In genomic region chr11:90687460-90688416, GRCm38 (mm10) we compare ENCODE assay signal across 8 mouse cellular contexts. TPM values are rescaled to one million over a fixed set of nuclear protein-coding genes. Genes with fewer than 3 reads are reported as not detected.
DNase-seq lines count a peak whose midpoint lies in the region; ATAC-seq lines count a peak whose summit lies in the region.

TSS of gene Tom1l1 (minus strand) at chr11:90688366.

- no peaks in the 10 kb centered on the region for H3K27me3 ChIP-seq in intestine, embryonic 15.5 days (replicated peaks)

- H3K4me2 ChIP-seq in intestine, embryonic 15.5 days (replicated peaks), result peak within 1 kb of the TSS; percentile 84

- peak; percentile 90 for DNase-seq in adrenal gland, postnatal 14 days
- peak; percentile 61 for DNase-seq in embryo, embryonic 11.5 days (ENCODE audit: low read depth, low spot score)
- DNase-seq in gastrocnemius, postnatal 25 days, result peak; percentile 83
- DNase-seq in left cerebral cortex, adult 9 months (ENCODE audit: low spot score in 2 of 2), result peak; percentile 56 to 82
- peak; percentile 88 for DNase-seq in right cerebral cortex, postnatal 25 days

- 5% methylated on average over 47 of the region's 47 CpGs for WGBS in intestine, embryonic 15.5 days
- 9% methylated on average over 47 of the region's 47 CpGs for WGBS in macrophage (ENCODE audit: missing documents)

- H3K27ac ChIP-seq in intestine, embryonic 15.5 days, result peak within 1 kb of the TSS; percentile 34
- no peak within 1 kb of the TSS for H3K27ac ChIP-seq in macrophage

- peak within 1 kb of the TSS; percentile 66 for H3K9ac ChIP-seq in intestine, embryonic 15.5 days

- 0 out of 2 replicates have a peak, but pooled peaks cover 3% of the 10 kb centered on the region for H3K36me3 ChIP-seq in intestine, embryonic 15.5 days
- no peaks in the 10 kb centered on the region for H3K36me3 ChIP-seq in macrophage (ENCODE audit: inconsistent target)

- peak; percentile 97 for ATAC-seq in intestine, embryonic 15.5 days
- no peak for ATAC-seq in inflammation-experienced regulatory T-cells, adult 6 months

- H3K9me3 ChIP-seq in intestine, embryonic 15.5 days, result no peaks in the 10 kb centered on the region

- H3K4me1 ChIP-seq in intestine, embryonic 15.5 days (replicated peaks), result 0 out of 2 replicates have a peak, but pooled peaks cover 5% of the 10 kb centered on the region

- H3K4me3 ChIP-seq in intestine, embryonic 15.5 days (replicated peaks), result peak within 1 kb of the TSS; percentile 64
- peak within 1 kb of the TSS; percentile 47 for H3K4me3 ChIP-seq in macrophage (ENCODE audit: inconsistent target)

- H3K79me2 ChIP-seq in macrophage (ENCODE audit: inconsistent target), result no peaks in the 10 kb centered on the region

RNA-seq across cellular contexts. Expression of gene Tom1l1, which starts in this region (rescaled TPM):
- total RNA-seq in adrenal gland, postnatal 14 days (2021), result 39.5 and 46.0 TPM in 2 replicates
- 10 to 100 TPM; 10.1 to 12.7 TPM for total RNA-seq in gastrocnemius, postnatal 25 days (2021)
- 57.3 and 59.6 TPM in 2 replicates for polyA plus RNA-seq in intestine, embryonic 15.5 days (2015; fragmentation: Nextera tagmentation; extraction: Ambion mirVana)
- 1 to 10 TPM in 14 of 26 experiments, under 1 TPM in 8, not detected in 4; 0.25 to 5.1 (median 1.4) TPM for total RNA-seq in macrophage (2018; cell fraction: chromatin; rRNA removed)
- 1 to 10 TPM in 5 of 26 experiments, under 1 TPM in 21; 0.22 to 1.6 (median 0.60) TPM for total RNA-seq in macrophage (2018; cell fraction: cytosol; rRNA removed)
- total RNA-seq in macrophage (2018; cell fraction: nucleus; rRNA removed), result 1 to 10 TPM in 10 of 26 experiments, under 1 TPM in 10, not detected in 6; 0.17 to 3.1 (median 1.0) TPM
- 1.1 to 1.6 TPM (median 1.3 TPM) in 3 replicates for polyA plus RNA-seq in macrophage (2018)
- polyA plus RNA-seq in inflammation-experienced regulatory T-cells, adult 6 months (2017; shearing (Covaris generic)), result 1 to 10 TPM in 2 of 3 experiments, under 1 TPM in 1; 0.85 to 1.5 (median 1.2) TPM

Comparison
In these comparisons a context has a peak if more than half of its experiments do, and no peak if none do; other contexts are left out.
1. RNA of gene Tom1l1 (polyA plus RNA-seq): 57.3 to 59.6 TPM in intestine, embryonic 15.5 days; 1.1 to 1.6 TPM in macrophage and 0.85 to 1.5 TPM in inflammation-experienced regulatory T-cells, adult 6 months; every median in the first group is over 10 times any median in the second.
2. Peak in every context shown above with its lines, with median percentiles within 50 percentile points of each other: DNase-seq.